Mouse (Mus musculus): ENCODE measurements at regions not wholly inside any gene's neighbourhood (a gene's known extent, or its start where the extent isn't known, plus 50 kb on each side); places are given as distances from the start of the nearest gene placed in this dataset.
A peak's percentile ranks its signal among the peaks of the same experiment; 100 is the strongest.

DNA sequence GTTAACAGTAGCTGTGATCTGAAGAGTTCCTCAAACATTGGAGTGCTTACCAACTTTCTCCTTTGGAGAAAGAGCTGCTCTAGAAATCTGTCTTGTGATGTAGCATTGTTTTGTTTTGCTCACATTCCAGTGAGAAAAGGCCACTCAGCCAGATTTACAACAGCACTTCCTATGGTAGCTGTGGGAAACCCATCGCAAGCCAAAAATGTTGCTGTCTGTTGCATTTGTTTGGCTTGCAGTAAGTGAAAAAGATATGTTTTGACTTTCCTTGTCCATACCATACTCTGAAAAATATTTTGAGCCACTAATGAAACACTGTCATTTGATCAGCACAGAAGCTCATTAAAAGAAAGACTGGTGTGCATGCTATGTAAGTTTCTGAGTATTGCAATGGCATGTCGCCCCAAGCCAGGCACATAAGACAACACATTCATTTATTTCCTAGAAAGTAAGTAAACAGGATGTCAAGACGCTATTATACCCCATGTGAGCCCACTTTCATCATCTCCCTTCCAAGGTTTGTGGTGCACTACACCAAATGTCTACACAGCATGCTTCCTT is 66.2 kb downstream of the Car2 start:
- no peak for DNase-seq (ENCODE audit: low spot score)

DNA sequence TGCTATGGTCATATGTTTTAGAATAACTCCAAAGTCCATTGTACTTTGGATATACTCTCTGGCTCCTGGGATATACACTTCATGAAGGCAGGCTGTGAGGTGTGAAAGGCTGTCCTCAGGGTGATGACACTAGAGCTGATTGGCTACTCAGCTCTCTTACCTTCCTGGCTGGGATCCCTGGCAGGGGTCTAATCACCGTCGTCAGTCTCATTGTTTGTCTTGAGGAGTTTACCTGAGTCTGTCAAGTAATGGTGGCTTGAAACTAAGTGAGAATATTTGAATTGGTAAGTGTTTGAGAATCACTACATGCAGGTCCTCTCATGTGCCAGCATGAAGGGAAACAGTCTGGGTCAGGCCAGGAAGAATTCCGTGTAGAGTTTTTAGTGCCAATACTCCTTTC is 66.9 kb downstream of the Car2 start:
- no peak for DNase-seq (ENCODE audit: low spot score)

GRCm38 (mm10) chr3:14957481-14957880 is 71.4 kb downstream of the Car2 start:
- no peak for DNase-seq (ENCODE audit: low spot score)

DNA sequence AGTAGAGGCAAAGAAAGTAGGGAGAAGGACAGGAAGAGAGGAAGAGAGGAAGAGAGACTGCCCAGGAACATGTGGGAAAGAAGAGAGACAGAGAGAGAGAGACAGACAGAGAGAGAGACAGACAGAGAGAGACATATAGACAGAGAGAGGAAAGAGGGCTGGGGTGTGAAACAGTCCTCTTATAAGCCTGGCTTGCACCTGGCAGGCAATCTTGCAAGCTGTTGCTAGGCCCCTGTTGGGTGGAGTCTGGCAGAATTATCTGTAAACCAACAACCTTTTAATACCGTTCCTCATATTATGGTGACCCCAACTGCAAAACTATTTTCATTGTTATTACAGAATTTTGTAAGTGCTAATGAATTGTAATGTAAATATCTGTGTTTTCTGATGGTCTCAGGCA is 72.2 kb downstream of the Car2 start:
- DNase-seq (ENCODE audit: low spot score): no peak

DNA sequence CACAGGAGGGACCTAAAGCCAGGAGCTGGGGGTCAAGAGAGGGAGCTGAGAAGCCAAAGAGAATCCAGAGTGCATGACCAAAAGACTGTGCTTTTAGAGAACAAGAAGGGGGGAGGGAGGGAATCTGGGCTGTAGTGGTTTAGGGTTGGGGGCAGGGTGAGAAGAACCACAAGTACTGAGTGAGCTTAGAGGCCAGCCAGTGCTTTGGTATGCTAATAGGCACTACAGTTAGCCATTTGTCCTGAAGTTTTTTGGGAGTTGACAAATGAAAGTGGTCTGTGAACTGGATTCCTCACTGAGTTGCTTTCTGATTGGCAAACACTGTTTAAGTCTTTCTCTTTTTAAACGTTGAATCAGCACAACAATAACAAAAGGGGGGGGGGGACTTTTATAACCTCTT is 73.5 kb downstream of the Car2 start:
- peak; percentile 66 for DNase-seq (ENCODE audit: low spot score)

GRCm38 (mm10) chr3:14964795-14965194 is 78.7 kb downstream of the Car2 start:
- no peak for DNase-seq (ENCODE audit: low spot score)

GRCm38 (mm10) chr3:14965438-14966044 is 79.5 kb downstream of the Car2 start:
- no peak for DNase-seq (ENCODE audit: low spot score)

- DNase-seq (ENCODE audit: low spot score): no peak
These were observed 81.2 kb downstream of the Car2 start for GRCm38 (mm10) chr3:14967235-14967634.

- no peak for DNase-seq (ENCODE audit: low spot score)
These were observed 82.3 kb downstream of the Car2 start for GRCm38 (mm10) chr3:14968345-14968744.

- DNase-seq (ENCODE audit: low spot score): no peak
These were observed 83.6 kb downstream of the Car2 start for GRCm38 (mm10) chr3:14969698-14970097.

DNA sequence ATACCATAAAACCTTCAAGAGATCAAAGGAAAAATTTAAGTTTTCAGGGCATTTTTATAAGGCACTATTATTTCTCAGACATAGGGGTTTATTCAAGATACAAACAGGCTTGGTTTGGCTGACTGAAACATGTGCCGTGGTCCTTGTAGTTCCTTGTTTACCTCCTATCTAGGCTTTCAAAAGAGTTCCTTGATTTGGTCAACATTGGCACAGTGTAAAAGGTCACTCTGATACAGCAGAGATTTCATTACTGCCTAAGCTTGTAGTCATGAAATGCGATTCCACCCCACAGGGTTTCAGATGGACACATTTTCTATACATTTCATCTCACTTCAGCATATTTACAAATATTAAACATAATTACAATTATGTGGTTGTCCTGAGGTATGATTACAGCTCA is 85.6 kb downstream of the Car2 start:
- no peak for DNase-seq (ENCODE audit: low spot score)

DNA sequence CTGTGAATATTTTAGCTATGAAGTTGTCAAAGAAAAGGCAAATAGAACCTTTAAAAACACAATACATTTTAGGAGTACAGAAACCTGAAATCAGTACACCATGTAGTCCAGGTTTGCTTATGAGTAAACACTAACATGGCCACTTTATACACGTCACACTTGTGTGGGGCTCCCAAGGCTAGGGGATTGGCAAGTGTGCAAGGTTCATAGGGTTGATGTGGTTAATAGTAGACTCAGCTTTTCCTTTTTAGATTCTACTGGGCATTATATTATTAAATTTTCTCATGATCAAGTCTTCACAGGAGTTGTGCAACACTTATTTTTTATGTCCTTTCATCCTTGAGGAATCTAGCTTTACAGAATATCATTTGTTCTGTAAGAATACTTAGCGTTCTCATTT is 88.7 kb downstream of the Car2 start:
- no peak for DNase-seq (ENCODE audit: low spot score)

DNA sequence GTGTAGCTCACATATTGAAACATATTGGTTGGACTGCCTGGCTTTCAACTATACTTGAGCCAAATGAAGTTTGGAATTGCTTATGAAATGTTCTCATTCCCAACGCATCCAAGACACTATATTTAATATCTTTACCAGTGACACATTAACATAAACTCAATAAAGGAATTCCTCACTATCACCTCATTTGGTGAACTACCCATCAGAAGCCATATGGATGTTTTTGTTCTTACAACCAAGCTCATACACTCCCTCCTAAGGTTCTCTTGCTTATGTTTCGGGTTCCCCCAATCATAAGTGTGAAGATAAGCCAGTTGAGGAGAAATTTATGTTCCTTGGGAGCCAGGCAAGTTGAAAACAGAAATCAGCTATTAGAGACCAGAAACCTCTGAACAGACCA is 89.1 kb downstream of the Car2 start:
- DNase-seq (ENCODE audit: low spot score): no peak

DNA sequence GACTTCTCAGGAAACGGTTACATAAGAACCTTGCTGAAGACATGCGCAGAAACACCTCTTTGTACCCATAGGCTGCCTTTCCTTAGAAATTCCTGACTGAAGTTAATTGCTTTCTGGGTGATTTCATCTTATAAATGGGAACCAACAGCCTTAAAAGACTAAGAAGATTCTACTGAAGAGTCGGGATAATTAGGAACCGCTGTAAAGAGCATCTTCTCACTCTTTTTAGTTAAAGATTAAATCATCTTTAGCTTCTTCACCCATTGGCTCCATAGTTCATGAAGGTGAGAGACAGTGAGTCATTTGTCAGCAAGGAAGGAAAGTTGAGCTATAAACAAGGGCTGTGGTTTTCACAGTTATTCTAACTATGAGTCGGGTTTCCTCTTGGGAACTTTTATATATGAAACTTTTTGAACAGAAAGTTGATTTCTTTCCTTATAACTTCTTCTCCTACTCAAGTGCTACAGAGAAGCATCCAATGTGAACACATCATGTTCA is 93.1 kb downstream of the Car2 start:
- no peak for DNase-seq (ENCODE audit: low spot score)

DNA sequence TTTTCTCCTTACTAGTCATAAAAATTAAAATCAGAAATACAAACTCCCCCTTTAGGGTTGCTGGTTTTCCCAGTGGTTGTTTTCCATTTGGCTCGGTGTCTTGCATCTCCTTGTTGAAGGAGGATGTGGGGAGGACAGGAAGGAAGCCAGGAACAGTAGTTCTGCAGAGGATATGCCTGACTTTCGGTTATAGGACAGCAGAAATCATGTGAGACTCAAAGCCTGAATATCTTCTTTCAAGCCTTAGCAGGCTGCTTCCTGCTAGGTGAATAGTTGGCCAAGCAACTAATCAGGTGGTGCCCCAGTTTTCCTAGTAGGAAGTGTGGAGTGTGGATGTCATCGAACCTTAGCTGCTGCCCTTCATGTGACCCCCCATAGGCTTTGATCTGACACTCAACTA is 103.6 kb downstream of the Car2 start:
- DNase-seq (ENCODE audit: low spot score): no peak

DNA sequence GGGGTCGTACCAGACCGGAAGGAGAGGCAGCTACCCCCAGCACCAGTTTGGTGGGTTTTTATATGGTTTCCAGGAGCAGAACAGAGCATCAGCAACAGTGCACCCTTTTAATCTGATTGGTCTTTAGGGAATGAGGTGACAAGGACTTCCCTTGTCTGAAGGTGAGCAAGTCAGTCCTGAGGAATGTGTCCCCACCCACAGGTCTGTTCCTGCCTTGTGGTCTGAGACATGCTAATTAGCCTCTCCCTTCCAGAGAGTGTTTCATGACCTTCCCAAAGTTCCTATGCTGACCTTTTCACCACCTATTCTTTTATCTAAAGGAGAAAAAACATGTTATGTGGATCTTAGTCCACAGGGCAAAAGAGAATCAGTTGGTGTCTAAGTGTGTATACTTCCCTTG is 107.9 kb downstream of the Car2 start:
- no peak for DNase-seq (ENCODE audit: low spot score)

GRCm38 (mm10) chr3:14997241-14997640 is 111.2 kb downstream of the Car2 start:
- DNase-seq (ENCODE audit: low spot score): no peak

GRCm38 (mm10) chr3:14998521-14998920 is 112.4 kb downstream of the Car2 start:
- no peak for DNase-seq (ENCODE audit: low spot score)

GRCm38 (mm10) chr3:14999411-14999810 is 113.3 kb downstream of the Car2 start:
- no peak for DNase-seq (ENCODE audit: low spot score)

DNA sequence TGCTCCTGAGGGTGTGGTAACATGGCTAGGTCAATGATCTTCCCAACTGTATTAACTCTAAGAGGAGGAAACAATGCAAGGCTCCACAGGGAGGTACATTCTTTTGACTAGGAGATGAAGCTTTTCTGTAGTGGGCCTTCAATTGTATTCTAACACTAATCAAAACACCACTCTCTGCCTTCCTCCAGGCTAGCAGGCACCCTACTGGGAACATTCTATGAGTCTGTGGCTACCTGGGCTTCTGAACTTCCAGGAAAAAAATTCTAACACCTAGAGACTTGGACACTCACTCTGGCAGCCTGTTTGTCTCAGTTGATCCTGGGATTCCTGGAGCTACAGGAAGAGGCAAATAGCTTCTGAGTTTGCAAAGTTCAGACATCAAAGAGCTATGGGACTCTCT is 113.8 kb downstream of the Car2 start:
- DNase-seq (ENCODE audit: low spot score): no peak

GRCm38 (mm10) chr3:15000657-15001056 is 114.6 kb downstream of the Car2 start:
- DNase-seq (ENCODE audit: low spot score): no peak

GRCm38 (mm10) chr3:15007821-15008220 is 121.7 kb downstream of the Car2 start:
- no peak for DNase-seq (ENCODE audit: low spot score)

DNA sequence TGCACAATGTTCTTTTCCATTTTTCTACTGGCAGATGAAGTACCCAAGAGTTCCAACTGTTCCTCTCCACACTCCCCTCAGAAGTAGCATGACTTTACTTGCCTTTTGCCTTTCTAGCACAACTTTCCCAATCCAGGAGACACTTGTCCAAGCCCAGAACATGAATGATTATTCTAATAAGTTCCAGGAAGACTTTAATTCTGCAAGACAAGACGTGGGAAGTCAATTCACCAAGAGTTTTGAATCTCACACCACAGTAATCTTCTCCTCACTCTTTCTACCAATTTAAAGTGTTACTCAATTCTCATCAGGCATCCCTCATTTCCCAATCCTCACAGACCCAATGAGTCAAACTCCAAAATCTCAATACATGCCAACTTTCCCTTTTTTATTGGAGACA is 122.4 kb downstream of the Car2 start:
- no peak for DNase-seq (ENCODE audit: low spot score)

DNA sequence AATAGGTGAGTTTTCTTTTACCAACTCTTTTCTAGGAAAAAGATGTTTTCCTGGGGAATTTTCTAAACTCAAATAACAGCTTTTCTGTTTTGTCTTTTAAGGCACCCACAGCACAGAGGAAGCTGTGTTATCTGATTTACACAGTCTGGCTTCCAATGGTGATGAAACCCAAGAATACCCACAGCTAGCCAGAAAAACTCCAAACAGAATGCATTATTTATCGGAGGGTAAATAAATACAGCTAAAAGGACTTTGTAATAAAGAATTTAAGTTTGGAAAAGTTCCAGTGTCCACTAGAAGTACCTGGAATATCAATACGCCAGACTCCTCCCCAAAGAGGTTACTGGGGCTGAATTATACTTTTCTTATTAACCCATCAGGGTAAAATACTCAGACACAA is 123.7 kb downstream of the Car2 start:
- no peak for DNase-seq (ENCODE audit: low spot score)
